Mouse (Mus musculus) cerebellum, adult 2 months (tissue): ENCODE results near the gene Ankrd60.

Source experiments
- CTCF ChIP-seq: fragments of 200-500 bp; IDR thresholded peaks from 2 replicates; pipeline ENCODE4 v1.5.1; 2011; ENCODE audit warnings: low read depth, mild to moderate bottlenecking, control low read depth, low read length, moderate library complexity, borderline replicate concordance; ENCODE audit not compliant: insufficient read depth
- POLR2A ChIP-seq: fragments of 200-500 bp; IDR thresholded peaks from 2 replicates; pipeline ENCODE4 v1.6.1; 2011; ENCODE audit warnings: low read length, control low read depth, borderline replicate concordance; ENCODE audit not compliant: insufficient read depth

DNA sequence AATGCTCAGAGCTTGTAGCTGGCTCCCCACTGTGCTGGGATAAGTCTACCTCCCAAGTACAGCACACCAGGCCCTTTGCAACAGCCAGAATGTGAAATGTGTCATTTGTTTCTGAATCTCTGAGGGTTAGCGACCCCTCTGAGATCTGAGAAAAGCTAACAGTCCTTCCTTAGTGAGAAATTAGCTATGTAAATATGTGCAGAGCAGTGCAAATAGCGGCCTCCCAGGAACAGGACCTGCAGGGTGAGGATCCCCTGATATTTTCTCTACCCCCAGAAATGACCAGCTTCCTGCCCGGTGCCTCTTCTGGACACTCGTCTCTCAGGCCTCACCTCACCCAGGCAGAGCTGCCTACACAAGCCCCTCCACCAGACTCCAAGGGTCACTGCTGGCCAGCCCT lies 15.7 kb upstream of the Ankrd60 start:
- TF ChIP-seq POLR2A (no peak), CTCF (no peak)
